Mouse (Mus musculus) heart, embryonic 10.5 days (tissue): ENCODE measurements around the gene Med15. TPM values are rescaled to one million over a fixed set of nuclear protein-coding genes. Genes with fewer than 3 reads are reported as not detected.

Experiments used
- DNase-seq: peaks from one replicate; pipeline ENCODE4 v3.0.0-alpha.2; 2017; ENCODE audit warnings: low spot score
- H3K27ac ChIP-seq: fragments of 300-500 bp; sonication (generic); 2 replicates; pipeline ENCODE4 v1.5.1; 2016; ENCODE audit warnings: mild to moderate bottlenecking
- H3K27me3 ChIP-seq: fragments of 300-500 bp; sonication (generic); 2 replicates; pipeline ENCODE4 v1.6.1; 2016; ENCODE audit warnings: mild to moderate bottlenecking; ENCODE audit not compliant: poor library complexity, insufficient read depth, severe bottlenecking
- H3K36me3 ChIP-seq: fragments of 300-500 bp; sonication (generic); 2 replicates; pipeline ENCODE4 v1.6.1; 2016; ENCODE audit warnings: mild to moderate bottlenecking, moderate library complexity
- H3K4me1 ChIP-seq: fragments of 300-500 bp; sonication (generic); 2 replicates; pipeline ENCODE4 v1.6.1; 2016; ENCODE audit warnings: mild to moderate bottlenecking
- H3K4me3 ChIP-seq: fragments of 300-500 bp; sonication (generic); 2 replicates; pipeline ENCODE4 v1.5.1; 2016; ENCODE audit warnings: mild to moderate bottlenecking, moderate library complexity
- H3K9me3 ChIP-seq: fragments of 300-500 bp; sonication (generic); 2 replicates; pipeline ENCODE4 v1.6.1; 2016; ENCODE audit warnings: mild to moderate bottlenecking, moderate library complexity
- WGBS: fragments of 180-500 bp; shearing (Covaris S2); methylation state at CpG from one replicate; pipeline ENCODE4 v1.1.7; 2016; 5-methylcytosine and 5-hydroxymethylcytosine counted together
- polyA plus RNA-seq: library from polyadenylated mRNA; unstranded; fragments of >200 nt; fragmentation: Nextera tagmentation; extraction: Ambion mirVana; gene quantifications from 2 replicates; pipeline ENCODE4 v1.2.1, GENCODE M21; 2016

Gene Med15
- polyA plus RNA-seq, 1 experiment from 2014 or later, result 48.0 TPM

GRCm38 (mm10) chr16:17724448-17724847 is 8.2 kb downstream of the Med15 start:
- WGBS, result 92% methylated on average over 3 of the region's 3 CpGs
- H3K4me3 ChIP-seq, result no peak overlapping the region
- H3K36me3 ChIP-seq, result no peaks in the 10 kb centered on the region
- H3K27me3 ChIP-seq, result no peaks in the 10 kb centered on the region
- no peak overlapping the region for H3K27ac ChIP-seq
- DNase-seq, result no peak
- H3K4me1 ChIP-seq, result peaks cover 22% of the 10 kb centered on the region
- H3K9me3 ChIP-seq, result no peaks in the 10 kb centered on the region

- DNase-seq, result no peak
- no peaks in the 10 kb centered on the region for H3K27me3 ChIP-seq
- H3K27ac ChIP-seq, result no peak overlapping the region
- H3K4me3 ChIP-seq, result peak overlapping the region; percentile 85
- no peaks in the 10 kb centered on the region for H3K9me3 ChIP-seq
- WGBS, result 82% methylated on average over 1 of the region's 1 CpGs
- H3K4me1 ChIP-seq, result peaks cover 22% of the 10 kb centered on the region
- H3K36me3 ChIP-seq, result no peaks in the 10 kb centered on the region
Measured at GRCm38 (mm10) chr16:17723325-17723626, 9.4 kb downstream of the Med15 start.

GRCm38 (mm10) chr16:17722461-17723324 is 10.0 kb downstream of the Med15 start:
- peak overlapping the region; percentile 91 for H3K27ac ChIP-seq
- WGBS, result 2% methylated on average over 44 of the region's 44 CpGs
- peak overlapping the region; percentile 85 for H3K4me3 ChIP-seq
- H3K4me1 ChIP-seq, result peaks cover 26% of the 10 kb centered on the region
- H3K9me3 ChIP-seq, result no peaks in the 10 kb centered on the region
- no peaks in the 10 kb centered on the region for H3K36me3 ChIP-seq
- peak; percentile 96 for DNase-seq
- H3K27me3 ChIP-seq, result no peaks in the 10 kb centered on the region

- H3K4me3 ChIP-seq, result peak overlapping the region; percentile 85
- DNase-seq, result no peak
- H3K27ac ChIP-seq, result peak overlapping the region; percentile 91
- 4% methylated on average over 10 of the region's 10 CpGs for WGBS
- peaks cover 25% of the 10 kb centered on the region for H3K4me1 ChIP-seq
- H3K27me3 ChIP-seq, result no peaks in the 10 kb centered on the region
- no peaks in the 10 kb centered on the region for H3K9me3 ChIP-seq
- H3K36me3 ChIP-seq, result no peaks in the 10 kb centered on the region
Measured at GRCm38 (mm10) chr16:17721822-17722460, 10.8 kb downstream of the Med15 start.

GRCm38 (mm10) chr16:17721114-17721808 is 11.4 kb downstream of the Med15 start:
- H3K27ac ChIP-seq, result no peak overlapping the region
- H3K4me3 ChIP-seq, result peak overlapping the region; percentile 85
- 66% methylated on average over 9 of the region's 9 CpGs for WGBS
- no peak for DNase-seq
- peaks cover 23% of the 10 kb centered on the region for H3K4me1 ChIP-seq
- no peaks in the 10 kb centered on the region for H3K9me3 ChIP-seq
- H3K27me3 ChIP-seq, result no peaks in the 10 kb centered on the region
- no peaks in the 10 kb centered on the region for H3K36me3 ChIP-seq

GRCm38 (mm10) chr16:17717791-17718190 is 14.9 kb downstream of the Med15 start:
- no peak overlapping the region for H3K4me3 ChIP-seq
- H3K36me3 ChIP-seq, result peaks cover 6% of the 10 kb centered on the region; the same call in 1 of the 2 replicates
- H3K9me3 ChIP-seq, result no peaks in the 10 kb centered on the region
- no peak for DNase-seq
- 84% methylated on average over 1 of the region's 1 CpGs for WGBS
- peaks cover 23% of the 10 kb centered on the region for H3K4me1 ChIP-seq
- H3K27ac ChIP-seq, result no peak overlapping the region
- H3K27me3 ChIP-seq, result no peaks in the 10 kb centered on the region

GRCm38 (mm10) chr16:17707541-17707940 is 25.1 kb downstream of the Med15 start:
- DNase-seq, result no peak

GRCm38 (mm10) chr16:17701043-17701405 is 31.7 kb downstream of the Med15 start:
- Histone ChIP-seq H3K9me3 (no peaks in the 10 kb centered on the region), H3K27me3 (no peaks in the 10 kb centered on the region), H3K4me1 (no peaks in the 10 kb centered on the region), H3K36me3 (peaks cover 50% of the 10 kb centered on the region), H3K27ac (no peak overlapping the region), H3K4me3 (no peak overlapping the region)
- DNase-seq, result no peak
- WGBS, result 87% methylated on average over 2 of the region's 2 CpGs

More at GRCm38 (mm10) chr16:17707541-17707940, 25.1 kb downstream of the Med15 start:
- 74% methylated on average over 1 of the region's 1 CpGs for WGBS
- no peaks in the 10 kb centered on the region for H3K27me3 ChIP-seq
- no peak overlapping the region for H3K27ac ChIP-seq
- H3K36me3 ChIP-seq, result peaks cover 21% of the 10 kb centered on the region
- H3K4me1 ChIP-seq, result peaks cover 11% of the 10 kb centered on the region
- no peak overlapping the region for H3K4me3 ChIP-seq
- no peaks in the 10 kb centered on the region for H3K9me3 ChIP-seq

- Histone ChIP-seq H3K4me1 (no peaks in the 10 kb centered on the region), H3K27me3 (no peaks in the 10 kb centered on the region), H3K27ac (no peak overlapping the region), H3K9me3 (no peaks in the 10 kb centered on the region), H3K36me3 (peaks cover 50% of the 10 kb centered on the region), H3K4me3 (no peak overlapping the region)
- WGBS, result 85% methylated on average over 3 of the region's 3 CpGs
- DNase-seq, result no peak
Measured at GRCm38 (mm10) chr16:17700386-17701042, 32.2 kb downstream of the Med15 start.

GRCm38 (mm10) chr16:17694860-17695259 is 37.8 kb downstream of the Med15 start:
- Histone ChIP-seq H3K27ac (no peak overlapping the region), H3K27me3 (no peaks in the 10 kb centered on the region), H3K9me3 (no peaks in the 10 kb centered on the region), H3K4me1 (no peaks in the 10 kb centered on the region), H3K4me3 (no peak overlapping the region), H3K36me3 (peaks cover 55% of the 10 kb centered on the region)
- no peak for DNase-seq
- WGBS, result 87% methylated on average over 3 of the region's 3 CpGs

GRCm38 (mm10) chr16:17669886-17670285 is 62.8 kb downstream of the Med15 start:
- H3K4me3 ChIP-seq, result no peak overlapping the region
- H3K27ac ChIP-seq, result no peak overlapping the region
- no peaks in the 10 kb centered on the region for H3K4me1 ChIP-seq
- H3K27me3 ChIP-seq, result no peaks in the 10 kb centered on the region
- no peaks in the 10 kb centered on the region for H3K9me3 ChIP-seq
- peaks cover 80% of the 10 kb centered on the region for H3K36me3 ChIP-seq
- DNase-seq, result no peak

GRCm38 (mm10) chr16:17665568-17665967 is 67.1 kb downstream of the Med15 start:
- Histone ChIP-seq H3K9me3 (no peaks in the 10 kb centered on the region), H3K4me1 (no peaks in the 10 kb centered on the region), H3K4me3 (no peak overlapping the region), H3K36me3 (peaks cover 71% of the 10 kb centered on the region), H3K27ac (no peak overlapping the region), H3K27me3 (no peaks in the 10 kb centered on the region)
- DNase-seq, result no peak
